Comparison of ENCODE assay signal across 28 mouse cellular contexts in genomic region chr8:81743040-81743439, GRCm38 (mm10).
"Had no signal": no experiment of that assay in that cellular context is flagged by ENCODE, and none has a peak within 500 bp of the region (broad histone marks: within the 10 kb centered on the region; RNA-seq: fewer than 3 reads in every experiment).

No protein-coding gene starts in this region.

- H3K9me3 ChIP-seq: heart, embryonic 10.5 days; heart, embryonic 13.5 days; heart, embryonic 15.5 days; hindbrain, embryonic 13.5 days; hindbrain, embryonic 15.5 days; kidney, embryonic 15.5 days; limb, embryonic 10.5 days; limb, embryonic 12.5 days; liver, embryonic 13.5 days; liver, embryonic 15.5 days had no signal

- H3K4me2 ChIP-seq: heart, embryonic 13.5 days; heart, embryonic 15.5 days; hindbrain, embryonic 13.5 days; hindbrain, embryonic 15.5 days; kidney, embryonic 15.5 days; limb, embryonic 12.5 days; liver, embryonic 11.5 days; liver, embryonic 13.5 days; liver, embryonic 15.5 days had no signal

- H3K27me3 ChIP-seq: heart, embryonic 13.5 days; heart, embryonic 15.5 days; hindbrain, embryonic 13.5 days; hindbrain, embryonic 15.5 days; kidney, embryonic 15.5 days; limb, embryonic 12.5 days; liver, embryonic 13.5 days; liver, embryonic 15.5 days had no signal

- H3K4me1 ChIP-seq: heart, embryonic 10.5 days; heart, embryonic 13.5 days; heart, embryonic 15.5 days; hindbrain, embryonic 13.5 days; hindbrain, embryonic 15.5 days; kidney, embryonic 15.5 days; limb, embryonic 10.5 days; limb, embryonic 12.5 days; liver, embryonic 13.5 days; liver, embryonic 15.5 days had no signal

- H3K9ac ChIP-seq: heart, embryonic 13.5 days; heart, embryonic 15.5 days; hindbrain, embryonic 13.5 days; hindbrain, embryonic 15.5 days; kidney, embryonic 15.5 days; limb, embryonic 12.5 days; liver, embryonic 13.5 days; liver, embryonic 15.5 days had no signal

- H3K27ac ChIP-seq: heart, adult 2 months; heart, embryonic 10.5 days; heart, embryonic 13.5 days; heart, embryonic 15.5 days; hindbrain, embryonic 13.5 days; hindbrain, embryonic 15.5 days; hindbrain, postnatal 0 days; kidney, embryonic 15.5 days; kidney, postnatal 0 days; left cerebral cortex, adult 2 months; limb, embryonic 10.5 days; limb, embryonic 12.5 days; liver, embryonic 13.5 days; liver, embryonic 15.5 days had no signal

- H3K36me3 ChIP-seq: heart, embryonic 10.5 days; heart, embryonic 13.5 days; heart, embryonic 15.5 days; hindbrain, embryonic 13.5 days; hindbrain, embryonic 15.5 days; kidney, embryonic 15.5 days; limb, embryonic 10.5 days; limb, embryonic 12.5 days; liver, embryonic 13.5 days; liver, embryonic 15.5 days had no signal

- DNase-seq: gastrocnemius, postnatal 14 days; gastrocnemius, postnatal 36 days; heart, adult 11 months; heart, adult 2 months; heart, postnatal 14 days; heart, postnatal 36 days; kidney, adult 11 months; kidney, adult 2 months; kidney, adult 9 months; kidney, postnatal 14 days; kidney, postnatal 36 days; layer of hippocampus, adult 9-11 months; liver; liver, embryonic 13.5 days had no signal

- H3K4me3 ChIP-seq: heart, adult 2 months; heart, embryonic 10.5 days; heart, embryonic 13.5 days; heart, embryonic 15.5 days; hindbrain, embryonic 13.5 days; hindbrain, embryonic 15.5 days; kidney, embryonic 15.5 days; left cerebral cortex, adult 2 months; limb, embryonic 10.5 days; limb, embryonic 12.5 days; liver, embryonic 13.5 days; liver, embryonic 15.5 days had no signal

- ATAC-seq: hindbrain, postnatal 0 days; intestine, embryonic 16.5 days had no signal
